Mouse (Mus musculus) C2C12 (cell line): ENCODE data around the gene Ifi205. TPM values are rescaled to one million over a fixed set of nuclear protein-coding genes. Genes with fewer than 3 reads are reported as not detected.
"Not testable (repeated sequence)": the region's sequence is repeated elsewhere in the genome, so short reads cannot be mapped to it uniquely, and the experiment has no call there.

ENCODE experiments used
- H3K27me3 ChIP-seq: one replicate; pipeline ENCODE4 v1.6.1; 2011; ENCODE audit not compliant: control insufficient read depth, insufficient read depth, insufficient read length
- H3K36me3 ChIP-seq: one replicate; pipeline ENCODE4 v1.6.1; 2011; ENCODE audit not compliant: control insufficient read depth, insufficient read depth
- H3K4me3 ChIP-seq: one replicate; pipeline ENCODE4 v1.5.1; 2011; ENCODE audit warnings: mild to moderate bottlenecking, control low read depth; ENCODE audit not compliant: poor library complexity, insufficient read depth, severe bottlenecking
- H3K79me2 ChIP-seq: one replicate; pipeline ENCODE4 v1.6.1; 2011; ENCODE audit not compliant: control insufficient read depth, insufficient read depth
- H3K79me3 ChIP-seq: one replicate; pipeline ENCODE4 v1.6.1; 2011; ENCODE audit warnings: low read depth, control low read depth
- H3ac ChIP-seq: one replicate; pipeline ENCODE3; 2011; ENCODE audit warnings: low read depth; ENCODE audit not compliant: control insufficient read depth, insufficient read length
- CEBPB ChIP-seq: IDR thresholded peaks from one replicate; pipeline ENCODE4 v1.6.1; 2011; ENCODE audit warnings: low read depth, mild to moderate bottlenecking, control low read depth, moderate library complexity
- CTCF ChIP-seq: IDR thresholded peaks from one replicate; pipeline ENCODE4 v1.5.1; 2011; ENCODE audit not compliant: control insufficient read depth, insufficient read depth, insufficient read length
- FOSL1 ChIP-seq: IDR thresholded peaks from one replicate; pipeline ENCODE4 v1.8.0; 2011; ENCODE audit warnings: mild to moderate bottlenecking, low read length; ENCODE audit not compliant: poor library complexity, insufficient read depth, severe bottlenecking
- MAX ChIP-seq: IDR thresholded peaks from one replicate; pipeline ENCODE4 v1.6.1; 2011; ENCODE audit warnings: mild to moderate bottlenecking, control low read depth
- MYOD1 ChIP-seq: IDR thresholded peaks from one replicate; pipeline ENCODE4 v1.6.1; 2011; ENCODE audit warnings: low read depth; ENCODE audit not compliant: control insufficient read depth, insufficient read length
- MYOG ChIP-seq: IDR thresholded peaks from one replicate; pipeline ENCODE4 v1.6.1; 2011; ENCODE audit not compliant: control insufficient read depth, insufficient read length; ENCODE audit errors: extremely low read depth
- USF1 ChIP-seq: IDR thresholded peaks from one replicate; pipeline ENCODE4 v1.6.1; 2011; ENCODE audit warnings: low read depth, mild to moderate bottlenecking, control low read depth, moderate library complexity
- polyA plus RNA-seq: library from polyadenylated mRNA; unstranded; fragments of >200 nt; fragmentation: generic; extraction: Trizol; gene quantifications from one replicate; pipeline ENCODE4 v1.2.1, GENCODE M21; 2012; ENCODE audit warnings: missing spikeins

Ifi205 gene
- polyA plus RNA-seq, 1 experiment, result not detected

DNA sequence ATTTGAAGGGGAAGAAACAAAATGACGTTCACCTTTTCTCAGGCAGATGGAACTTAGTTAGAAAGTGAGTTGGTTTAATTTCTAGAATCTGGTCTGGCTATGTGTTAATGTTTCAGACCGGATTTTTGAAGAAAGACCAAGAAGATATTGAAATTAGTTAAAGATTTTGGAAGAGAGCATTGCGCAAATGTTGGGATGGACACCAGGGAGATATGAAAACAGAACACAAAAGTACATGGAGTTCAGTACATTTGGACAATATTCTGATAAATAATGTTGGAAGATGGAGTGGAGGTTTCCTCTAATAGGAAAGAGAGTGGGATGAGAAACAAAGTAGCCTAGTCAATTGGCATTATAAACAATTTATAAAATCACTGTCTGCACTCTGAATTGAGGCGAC lies 19.9 kb upstream of the Ifi205 start:
- no peaks in the 10 kb centered on the region for H3K79me2 ChIP-seq
- H3K36me3 ChIP-seq, result no peaks in the 10 kb centered on the region
- no peaks in the 10 kb centered on the region for H3K27me3 ChIP-seq
- TF ChIP-seq USF1 (no peak), CEBPB (no peak), MYOD1 (no peak), MAX (no peak), CTCF (no peak), FOSL1 (no peak), MYOG (no peak)
- no peak overlapping the region for H3K4me3 ChIP-seq
- no peak overlapping the region for H3ac ChIP-seq
- no peaks in the 10 kb centered on the region for H3K79me3 ChIP-seq

DNA sequence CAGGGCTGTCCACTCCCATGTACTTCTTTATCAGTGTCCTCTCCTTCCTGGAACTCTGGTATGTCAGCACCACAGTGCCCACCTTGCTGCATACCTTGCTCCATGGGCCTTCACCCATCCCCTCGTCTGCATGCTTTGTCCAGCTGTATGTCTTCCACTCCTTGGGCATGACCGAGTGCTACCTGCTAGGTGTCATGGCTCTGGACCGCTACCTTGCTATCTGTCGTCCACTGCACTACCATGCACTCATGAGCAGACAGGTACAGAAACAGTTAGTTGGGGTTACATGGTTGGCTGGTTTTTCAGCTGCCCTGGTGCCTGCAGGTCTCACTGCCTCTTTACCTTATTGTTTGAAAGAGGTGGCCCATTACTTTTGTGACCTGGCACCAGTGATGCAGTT lies 18.9 kb upstream of the Ifi205 start:
- no peak for TF ChIP-seq CEBPB
- TF ChIP-seq USF1, result no peak

DNA sequence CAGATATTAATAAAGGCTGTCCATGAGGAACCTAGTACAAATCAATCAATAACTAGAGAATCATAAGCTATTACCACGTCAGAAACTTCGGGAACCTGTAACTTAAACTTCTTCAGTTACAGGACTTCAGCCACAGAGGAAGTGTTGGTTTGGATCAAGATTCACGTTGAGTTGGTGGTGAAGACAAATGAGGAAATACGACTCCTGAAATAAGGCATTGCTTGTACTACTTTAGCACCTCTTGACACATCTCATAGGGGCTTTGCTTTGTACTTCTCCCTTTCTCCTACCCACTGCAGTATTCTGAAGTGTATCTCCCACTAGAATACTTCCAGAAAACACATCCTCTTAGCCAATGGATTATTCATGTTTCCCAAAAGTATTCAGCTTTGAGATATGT lies 17.7 kb upstream of the Ifi205 start:
- not testable (repeated sequence) for H3ac ChIP-seq, H3K79me3 ChIP-seq

More for the DNA sequence above, 18.9 kb upstream of the Ifi205 start:
- H3K79me3 ChIP-seq, result no peaks in the 10 kb centered on the region
- H3K27me3 ChIP-seq, result no peaks in the 10 kb centered on the region
- H3ac ChIP-seq, result no peak overlapping the region
- H3K36me3 ChIP-seq, result no peaks in the 10 kb centered on the region
- no peaks in the 10 kb centered on the region for H3K79me2 ChIP-seq
- no peak overlapping the region for H3K4me3 ChIP-seq

DNA sequence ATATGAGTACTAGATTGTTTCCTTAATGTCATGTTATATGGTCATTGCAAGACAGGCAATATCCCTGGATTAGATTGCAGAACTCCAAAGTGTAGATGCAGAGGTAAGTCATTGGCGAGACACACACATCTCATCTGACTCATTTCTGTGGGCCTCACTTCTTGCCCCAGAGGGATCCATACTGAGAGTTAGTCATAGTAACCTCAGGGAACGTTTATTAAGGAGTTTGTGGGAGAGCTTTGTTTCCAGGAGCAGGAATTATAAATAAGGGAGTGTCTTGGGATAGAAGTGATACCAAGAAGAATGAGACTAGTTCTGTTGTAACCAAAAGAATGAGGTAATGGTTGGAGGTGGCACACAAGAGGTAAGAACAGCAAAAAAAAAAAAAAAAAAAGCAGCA lies 17.3 kb upstream of the Ifi205 start, which contains the start of gene Olfr432:
Olfr432 (plus strand) TSS at position 313 of the 400 bp plus-strand sequence.
- no peak for TF ChIP-seq FOSL1
- no peak for TF ChIP-seq CEBPB
- no peak for TF ChIP-seq MAX
- Histone ChIP-seq H3K79me3 (no peaks in the 10 kb centered on the region), H3K4me3 (no peak within 1 kb of the TSS), H3K36me3 (no peaks in the 10 kb centered on the region), H3K79me2 (no peaks in the 10 kb centered on the region), H3K27me3 (no peaks in the 10 kb centered on the region), H3ac (no peak within 1 kb of the TSS)

More for the DNA sequence above, 17.7 kb upstream of the Ifi205 start:
- not testable (repeated sequence) for H3K4me3 ChIP-seq, H3K36me3 ChIP-seq, H3K27me3 ChIP-seq, H3K79me2 ChIP-seq

DNA sequence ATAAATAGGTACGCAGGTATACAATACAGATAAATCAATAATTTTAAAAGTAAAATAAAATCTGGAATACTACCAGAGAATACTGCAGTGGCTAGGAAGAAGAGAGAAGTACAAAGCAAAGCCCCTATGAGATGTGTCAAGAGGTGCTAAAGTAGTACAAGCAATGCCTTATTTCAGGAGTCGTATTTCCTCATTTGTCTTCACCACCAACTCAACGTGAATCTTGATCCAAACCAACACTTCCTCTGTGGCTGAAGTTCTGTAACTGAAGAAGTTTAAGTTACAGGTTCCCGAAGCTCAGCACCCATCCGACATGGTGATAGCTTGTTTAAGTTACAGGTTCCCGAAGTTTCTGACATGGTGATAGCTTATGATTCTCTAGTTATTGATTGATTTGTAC lies 16.6 kb upstream of the Ifi205 start:
- H3K27me3 ChIP-seq, H3K4me3 ChIP-seq, H3K79me2 ChIP-seq, H3K36me3 ChIP-seq, H3K79me3 ChIP-seq, H3ac ChIP-seq: not testable (repeated sequence)

DNA sequence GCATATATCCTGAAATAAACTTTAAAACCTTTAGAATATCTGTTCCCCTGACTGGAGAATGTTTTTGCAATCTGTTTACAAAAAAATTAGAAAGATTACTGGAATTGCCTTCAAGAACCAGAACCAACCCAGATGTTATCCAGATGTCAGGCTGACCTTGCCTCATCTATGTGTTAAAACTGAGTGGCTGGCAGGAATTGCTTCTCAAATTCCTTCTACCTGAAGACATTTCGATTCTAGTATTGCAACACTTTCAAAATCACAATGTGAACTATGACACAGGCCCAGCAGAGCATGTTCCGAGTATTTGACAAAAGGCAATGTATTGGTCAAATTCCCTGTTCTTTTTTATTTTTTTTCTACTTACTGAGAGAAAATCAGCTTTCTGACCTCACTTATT lies 12.8 kb upstream of the Ifi205 start:
- Histone ChIP-seq H3K36me3 (no peaks in the 10 kb centered on the region), H3K4me3 (no peak overlapping the region), H3K79me2 (no peaks in the 10 kb centered on the region), H3ac (no peak overlapping the region), H3K79me3 (no peaks in the 10 kb centered on the region), H3K27me3 (no peaks in the 10 kb centered on the region)
- TF ChIP-seq MYOG (no peak), MAX (no peak), CEBPB (no peak), CTCF (no peak), MYOD1 (no peak), USF1 (no peak), FOSL1 (no peak)

DNA sequence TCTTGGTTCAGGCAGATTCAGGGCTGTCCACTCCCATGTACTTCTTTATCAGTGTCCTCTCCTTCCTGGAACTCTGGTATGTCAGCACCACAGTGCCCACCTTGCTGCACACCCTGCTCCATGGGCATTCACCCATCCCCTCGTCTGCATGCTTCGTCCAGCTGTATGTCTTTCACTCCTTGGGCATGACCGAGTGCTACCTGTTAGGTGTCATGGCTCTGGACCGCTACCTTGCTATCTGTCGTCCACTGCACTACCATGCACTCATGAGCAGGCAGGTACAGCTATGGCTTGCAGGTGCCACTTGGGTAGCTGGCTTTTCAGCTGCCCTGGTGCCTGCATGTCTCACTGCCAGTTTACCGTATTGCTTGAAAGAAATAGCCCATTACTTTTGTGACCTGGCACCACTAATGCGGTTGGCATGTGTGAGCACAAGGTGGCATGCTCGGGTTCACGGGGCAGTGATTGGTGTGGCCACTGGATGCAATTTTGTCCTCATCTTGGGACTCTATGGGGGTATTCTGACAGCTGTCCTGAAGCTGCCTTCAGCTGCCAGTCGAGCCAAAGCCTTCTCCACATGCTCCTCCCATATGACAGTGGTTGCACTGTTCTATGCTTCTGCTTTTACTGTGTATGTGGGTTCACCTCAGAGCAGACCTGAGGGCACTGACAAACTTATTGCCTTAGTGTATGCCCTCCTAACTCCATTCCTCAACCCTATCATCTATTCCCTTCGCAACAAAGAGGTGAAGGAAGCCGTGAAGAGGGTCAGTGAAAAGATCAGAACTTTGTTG lies 10.7 kb upstream of the Ifi205 start:
- not testable (repeated sequence) for H3K79me3 ChIP-seq, H3ac ChIP-seq, H3K4me3 ChIP-seq, H3K36me3 ChIP-seq, H3K79me2 ChIP-seq, H3K27me3 ChIP-seq
